Mouse (Mus musculus) G1E (cell line): Measurements from ENCODE around the gene Ackr1. TPM values are rescaled to one million over a fixed set of nuclear protein-coding genes. Genes with fewer than 3 reads are reported as not detected.

Experiments used
- ATAC-seq: 2 replicates; pipeline ENCODE4 v1.8.0; 2016; ENCODE audit warnings: mild to moderate bottlenecking; ENCODE audit not compliant: insufficient number of reproducible peaks, poor library complexity, low FRiP score, severe bottlenecking; ENCODE audit errors: extremely low read depth
- DNase-seq: peaks from one replicate; pipeline ENCODE4 v3.0.0; 2012; ENCODE audit warnings: low spot score
- H3K27me3 ChIP-seq: 2 replicates; pipeline ENCODE4 v1.6.1; 2012; ENCODE audit warnings: mild to moderate bottlenecking, low read length, inconsistent platforms; ENCODE audit not compliant: insufficient read depth
- H3K36me3 ChIP-seq: replicated peaks from 2 replicates; pipeline ENCODE3; 2012; ENCODE audit warnings: mild to moderate bottlenecking, inconsistent platforms
- H3K4me1 ChIP-seq: 2 replicates; pipeline ENCODE4 v1.6.1; 2012; ENCODE audit warnings: low read depth, low read length, inconsistent platforms, mixed read lengths; ENCODE audit not compliant: insufficient read depth
- H3K4me3 ChIP-seq: 2 replicates; pipeline ENCODE4 v1.5.1; 2012; ENCODE audit warnings: low read depth, mild to moderate bottlenecking, inconsistent platforms, low read length, moderate library complexity, mixed read lengths
- H3K9me3 ChIP-seq: replicated peaks from 2 replicates; pipeline ENCODE4 v1.6.1; 2012; ENCODE audit warnings: inconsistent platforms
- CTCF ChIP-seq: IDR thresholded peaks from 2 replicates; pipeline ENCODE4 v1.5.1; 2012; ENCODE audit warnings: low read depth, low read length, inconsistent platforms, mixed read lengths
- GATA1 ChIP-seq: IDR thresholded peaks from 2 replicates; pipeline ENCODE4 v1.6.1; 2012; ENCODE audit warnings: borderline replicate concordance, low read length, inconsistent platforms, mixed read lengths
- GATA2 ChIP-seq: IDR thresholded peaks from 2 replicates; pipeline ENCODE4 v1.6.1; 2012; ENCODE audit warnings: low read depth, low read length, inconsistent platforms, borderline replicate concordance
- POLR2AphosphoS5 ChIP-seq: IDR thresholded peaks from 2 replicates; pipeline ENCODE4 v1.6.1; 2012; ENCODE audit warnings: low read depth, low read length, inconsistent platforms; ENCODE audit not compliant: insufficient replicate concordance
- TAL1 ChIP-seq: conservative IDR thresholded peaks from 2 replicates; pipeline ENCODE4 v1.6.1; 2012; ENCODE audit warnings: low read depth, low read length, inconsistent platforms, mixed read lengths
- polyA plus RNA-seq: library from polyadenylated mRNA; stranded (reverse); fragments of >175 nt; gene quantifications from 2 replicates; pipeline ENCODE4 v1.2.3, GENCODE M21; 2012
- total RNA-seq, 2 experiments: library from RNA; stranded (forward) in 1 of 2; stranded (reverse) in 1 of 2; fragments of 200-1000 nt in 1 of 2; fragments of >200 nt in 1 of 2; fragmentation: Nextera tagmentation in 1 of 2; gene quantifications; 2 replicates each; pipeline ENCODE4 v1.2.3; 2014 to 2017

Gene Ackr1
- total and polyA plus RNA-seq, 3 experiments: not detected

DNA sequence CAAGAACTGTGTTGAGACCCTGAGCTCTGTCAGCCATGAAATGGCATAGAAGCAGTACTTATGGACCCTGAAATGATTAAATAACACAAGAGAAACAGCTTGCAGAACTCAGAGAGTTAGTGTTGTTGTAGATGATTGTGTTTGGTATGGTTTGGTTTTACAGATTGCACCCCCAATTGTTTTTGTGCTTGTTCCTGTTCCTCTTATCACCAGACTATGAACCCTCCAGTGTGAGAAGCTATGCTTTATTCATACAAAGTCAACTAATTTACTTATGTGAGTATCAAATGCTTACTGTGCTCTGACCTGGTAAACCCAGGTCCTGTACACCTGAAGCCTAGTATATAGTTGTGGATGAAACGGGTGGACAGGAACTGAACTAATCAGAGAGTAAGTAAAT, 7.0 kb downstream of the Ackr1 start:
- no peak overlapping the region for H3K4me3 ChIP-seq
- DNase-seq: no peak
- H3K4me1 ChIP-seq: peaks cover 14% of the 10 kb centered on the region

DNA sequence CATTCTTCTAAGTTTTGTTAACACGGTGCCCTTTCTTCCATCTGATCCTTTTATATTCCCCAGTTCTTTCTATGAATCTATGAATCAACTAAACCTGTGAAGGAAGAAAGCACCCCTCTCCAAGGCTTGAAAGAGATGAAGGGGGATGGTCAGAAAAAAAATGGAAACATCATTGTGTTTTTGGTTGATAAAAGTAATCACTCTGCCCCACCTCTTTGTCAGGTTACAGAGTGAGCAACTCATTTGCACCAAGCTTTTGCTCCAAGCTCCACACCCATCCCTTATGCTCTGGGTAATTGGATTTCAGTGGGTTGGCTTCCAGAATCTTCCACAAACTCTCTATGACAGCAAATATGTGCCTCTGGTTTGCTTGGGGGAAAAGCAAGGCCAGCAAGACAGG, 8.2 kb downstream of the Ackr1 start:
- no peaks in the 10 kb centered on the region for H3K27me3 ChIP-seq
- peaks cover 16% of the 10 kb centered on the region for H3K4me1 ChIP-seq
- ATAC-seq: no peak
- no peaks in the 10 kb centered on the region for H3K9me3 ChIP-seq
- TF ChIP-seq GATA1: no peak
- TF ChIP-seq CTCF: no peak
- TF ChIP-seq TAL1: no peak
- no peak for TF ChIP-seq POLR2AphosphoS5
- no peak for TF ChIP-seq GATA2
- no peak for DNase-seq
- no peaks in the 10 kb centered on the region for H3K36me3 ChIP-seq
- no peak overlapping the region for H3K4me3 ChIP-seq

More for the DNA sequence above, 7.0 kb downstream of the Ackr1 start:
- no peak for TF ChIP-seq TAL1
- TF ChIP-seq CTCF: no peak
- TF ChIP-seq POLR2AphosphoS5: no peak
- no peak for TF ChIP-seq GATA2
- no peak for TF ChIP-seq GATA1
- Histone ChIP-seq H3K36me3 (no peaks in the 10 kb centered on the region), H3K9me3 (peaks cover 3% of the 10 kb centered on the region; the same call in 1 of the 2 replicates), H3K27me3 (no peaks in the 10 kb centered on the region)
- ATAC-seq: no peak

DNA sequence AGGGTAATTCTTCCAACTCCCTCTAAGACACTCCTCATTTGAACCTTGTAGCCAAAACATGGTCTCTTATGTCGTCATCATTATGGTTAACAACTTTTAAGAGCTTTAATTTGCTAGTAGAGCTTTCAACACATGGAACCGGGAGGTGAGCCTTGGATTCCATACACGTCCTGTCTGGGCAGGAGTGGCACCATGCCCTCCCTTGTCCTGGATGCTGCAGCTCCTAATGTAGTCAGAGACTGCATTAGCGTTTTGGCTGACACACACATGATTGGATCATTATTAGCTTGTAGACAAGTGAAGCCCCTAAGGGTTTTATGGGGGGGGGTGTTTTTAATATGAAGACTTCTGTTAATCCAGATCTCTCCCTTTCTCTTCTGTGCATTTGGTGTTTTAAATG, 8.6 kb downstream of the Ackr1 start:
- Histone ChIP-seq H3K9me3 (no peaks in the 10 kb centered on the region), H3K27me3 (no peaks in the 10 kb centered on the region), H3K4me3 (no peak overlapping the region), H3K4me1 (peaks cover 16% of the 10 kb centered on the region), H3K36me3 (no peaks in the 10 kb centered on the region)
- TF ChIP-seq POLR2AphosphoS5: no peak
- TF ChIP-seq GATA2: no peak
- TF ChIP-seq TAL1: no peak
- TF ChIP-seq CTCF: no peak
- TF ChIP-seq GATA1: no peak
- ATAC-seq (no peak), DNase-seq (no peak)

DNA sequence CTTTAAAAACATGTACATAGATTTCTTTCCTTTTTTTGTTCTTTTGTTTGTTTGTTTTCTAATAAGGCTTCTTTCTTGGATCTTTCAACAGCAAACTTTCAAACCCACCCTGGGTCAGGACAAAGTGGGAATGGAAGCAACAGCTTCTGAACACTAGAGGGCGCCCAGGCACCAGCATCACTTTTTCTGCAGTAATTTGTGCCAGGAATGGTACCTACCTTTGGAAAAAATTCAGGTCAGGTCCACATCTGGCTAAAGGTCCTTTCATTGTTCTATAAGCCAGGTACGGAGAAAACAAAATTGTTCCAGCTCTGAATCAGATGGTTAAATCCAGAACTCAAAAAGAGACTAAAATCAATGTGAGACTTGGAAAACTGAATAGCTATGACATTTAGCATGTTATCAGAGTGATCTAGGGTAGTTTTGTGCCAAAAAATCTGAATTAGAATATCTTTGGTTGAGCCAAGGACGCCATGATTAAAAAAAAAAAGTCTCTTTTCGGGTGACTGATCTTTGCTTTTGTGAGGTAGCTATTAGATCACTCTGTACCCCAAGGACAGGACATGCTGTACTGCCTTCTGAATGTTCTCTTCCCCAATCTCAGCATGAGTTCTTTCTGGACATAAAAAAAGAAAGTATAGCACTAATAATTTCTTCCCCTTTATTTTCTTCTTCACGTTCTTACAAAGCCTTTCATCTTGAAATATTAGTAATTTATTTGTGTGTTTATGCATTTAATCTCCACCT, 9.5 kb downstream of the Ackr1 start:
- TF ChIP-seq CTCF (0 out of 2 replicates have a peak, but pooled peaks have one; percentile 22), TAL1 (no peak)
- ATAC-seq: no peak
- Histone ChIP-seq H3K36me3 (no peaks in the 10 kb centered on the region), H3K4me3 (no peak overlapping the region), H3K4me1 (peaks cover 11% of the 10 kb centered on the region), H3K9me3 (no peaks in the 10 kb centered on the region), H3K27me3 (no peaks in the 10 kb centered on the region)
- DNase-seq: no peak

DNA sequence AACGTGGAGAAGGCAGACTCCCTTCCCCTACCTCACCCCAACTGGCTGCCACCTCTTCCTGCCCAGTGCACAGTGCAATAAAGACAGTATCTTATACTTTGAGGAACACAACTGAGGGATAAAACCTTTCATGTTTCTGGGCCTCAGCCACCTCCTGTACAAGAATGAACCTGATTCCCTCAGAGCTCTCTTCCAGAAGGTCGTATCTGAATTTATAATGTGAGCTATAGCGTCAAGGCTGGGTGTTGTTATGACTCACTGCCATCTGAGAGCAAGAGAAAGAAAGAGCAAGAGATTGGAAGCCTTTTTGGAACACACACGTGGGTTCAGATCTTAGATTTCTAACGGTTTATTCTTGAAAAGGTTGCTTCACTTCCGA, 11.3 kb downstream of the Ackr1 start:
- Histone ChIP-seq H3K27me3 (no peaks in the 10 kb centered on the region), H3K4me1 (peaks cover 10% of the 10 kb centered on the region), H3K9me3 (no peaks in the 10 kb centered on the region), H3K4me3 (no peak overlapping the region), H3K36me3 (no peaks in the 10 kb centered on the region)
- ATAC-seq: no peak; the same call in 1 of the 2 replicates
- DNase-seq: no peak
- TF ChIP-seq GATA1 (no peak), TAL1 (no peak)

DNA sequence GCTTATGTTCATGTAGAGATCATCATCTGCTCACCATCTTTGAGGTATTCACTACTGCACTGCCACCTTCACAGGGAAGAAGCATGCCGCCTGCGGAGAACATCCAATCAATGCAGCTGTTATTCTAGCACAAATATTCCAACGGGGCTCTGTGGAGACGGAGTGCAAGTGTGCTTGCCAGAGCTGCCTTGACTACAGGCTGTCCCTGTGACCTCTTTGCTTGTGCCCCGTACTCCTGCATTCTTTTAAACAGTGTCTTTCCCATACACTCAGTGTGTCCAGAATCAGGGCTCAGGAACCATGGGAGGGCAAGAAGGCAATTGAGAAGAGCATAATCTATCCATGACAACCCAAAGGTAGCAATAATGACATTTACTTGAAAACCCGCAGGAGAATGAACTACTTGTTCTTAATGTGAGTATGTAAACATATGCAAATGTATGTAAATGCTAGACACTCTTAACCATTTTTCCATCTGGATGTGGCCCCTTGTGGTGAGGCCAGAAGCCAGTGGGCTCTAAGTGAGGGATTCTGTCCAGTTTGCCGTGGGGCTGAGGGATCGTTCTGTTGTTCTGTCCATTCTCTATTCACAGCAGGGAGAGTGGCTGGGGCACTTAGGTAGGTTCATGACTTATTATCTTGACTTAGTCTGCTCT, 11.8 kb downstream of the Ackr1 start:
- H3K36me3 ChIP-seq: no peaks in the 10 kb centered on the region

More for the DNA sequence above, 11.8 kb downstream of the Ackr1 start:
- Histone ChIP-seq H3K4me3 (no peak overlapping the region), H3K4me1 (peaks cover 14% of the 10 kb centered on the region), H3K9me3 (0 out of 2 replicates have a peak, but pooled peaks cover 2% of the 10 kb centered on the region), H3K27me3 (no peaks in the 10 kb centered on the region)
- ATAC-seq (no peak), DNase-seq (no peak)
- no peak for TF ChIP-seq CTCF
- no peak for TF ChIP-seq POLR2AphosphoS5
- no peak for TF ChIP-seq TAL1
- TF ChIP-seq GATA2: no peak
- no peak for TF ChIP-seq GATA1
